Mouse (Mus musculus) adrenal gland, postnatal 4 days (tissue): Measurements from ENCODE around the gene Cyb5r1. TPM values are rescaled to one million over a fixed set of nuclear protein-coding genes. Genes with fewer than 3 reads are reported as not detected.
"Not testable (repeated sequence)": the region's sequence is repeated elsewhere in the genome, so short reads cannot be mapped to it uniquely, and the experiment has no call there.

ENCODE experiments used
- DNase-seq, 2 experiments: peaks; one replicate each; pipeline ENCODE4 v3.0.0; 2021 to 2022; ENCODE audit warnings: low spot score in 2 of 2, mixed read lengths in 2 of 2
- total RNA-seq, 2 experiments: library from RNA; stranded (reverse); gene quantifications; 2 replicates each; pipeline ENCODE4 v1.2.3; 2021

Gene Cyb5r1
- total RNA-seq, 2 experiments from 2014 or later, result 27.0 to 28.8 TPM

DNA sequence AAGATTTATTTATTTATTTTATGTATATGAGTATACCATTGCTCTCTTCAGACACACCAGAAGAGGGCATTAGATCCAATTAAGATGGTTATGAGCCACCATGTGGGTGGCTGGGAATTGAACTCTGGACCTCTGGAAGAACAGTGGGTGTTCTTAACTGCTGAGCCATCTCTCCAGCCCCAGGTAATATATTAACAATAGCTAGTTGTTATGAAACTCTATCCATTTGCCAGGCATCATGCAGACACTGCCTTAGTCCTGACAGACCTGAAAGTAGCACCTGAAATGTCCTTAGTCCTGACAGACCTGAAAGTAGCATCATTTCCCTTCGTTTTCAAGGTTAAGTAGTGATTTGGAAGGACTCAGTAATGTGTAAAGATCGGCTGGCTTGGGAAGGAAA lies 8.7 kb downstream of the Cyb5r1 start:
- no peak for DNase-seq

DNA sequence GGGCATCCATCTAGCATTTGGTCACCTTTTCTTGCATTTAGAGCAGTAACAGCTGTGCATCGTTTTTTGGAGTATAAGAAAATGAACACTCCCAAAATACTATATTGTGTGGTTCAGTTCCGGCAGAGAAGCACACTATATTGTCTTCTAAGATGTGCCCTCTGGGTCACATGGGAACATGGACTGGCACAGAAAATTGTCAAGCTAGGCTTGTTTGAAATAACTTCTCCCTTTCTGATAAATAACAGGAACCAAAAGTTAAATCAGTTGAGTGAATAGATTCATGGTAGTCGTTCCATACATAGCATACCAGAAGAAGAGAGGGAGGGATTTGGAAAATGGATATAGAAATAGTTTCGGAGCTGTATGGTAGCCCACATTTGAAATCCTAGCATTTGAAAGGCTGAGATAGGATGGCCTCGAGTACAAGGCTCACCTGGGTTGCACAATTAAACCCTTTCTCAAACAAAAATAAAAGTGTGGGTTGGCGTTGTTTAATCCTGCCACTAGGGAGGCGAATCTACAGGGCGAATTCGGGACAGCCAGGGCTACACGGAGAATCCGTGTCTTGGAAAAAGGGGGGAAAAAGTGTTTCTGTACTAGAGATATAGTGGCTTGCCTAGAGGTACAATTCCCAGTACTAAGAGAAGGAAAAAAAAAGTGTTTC lies 9.3 kb downstream of the Cyb5r1 start:
- no peak for DNase-seq

DNA sequence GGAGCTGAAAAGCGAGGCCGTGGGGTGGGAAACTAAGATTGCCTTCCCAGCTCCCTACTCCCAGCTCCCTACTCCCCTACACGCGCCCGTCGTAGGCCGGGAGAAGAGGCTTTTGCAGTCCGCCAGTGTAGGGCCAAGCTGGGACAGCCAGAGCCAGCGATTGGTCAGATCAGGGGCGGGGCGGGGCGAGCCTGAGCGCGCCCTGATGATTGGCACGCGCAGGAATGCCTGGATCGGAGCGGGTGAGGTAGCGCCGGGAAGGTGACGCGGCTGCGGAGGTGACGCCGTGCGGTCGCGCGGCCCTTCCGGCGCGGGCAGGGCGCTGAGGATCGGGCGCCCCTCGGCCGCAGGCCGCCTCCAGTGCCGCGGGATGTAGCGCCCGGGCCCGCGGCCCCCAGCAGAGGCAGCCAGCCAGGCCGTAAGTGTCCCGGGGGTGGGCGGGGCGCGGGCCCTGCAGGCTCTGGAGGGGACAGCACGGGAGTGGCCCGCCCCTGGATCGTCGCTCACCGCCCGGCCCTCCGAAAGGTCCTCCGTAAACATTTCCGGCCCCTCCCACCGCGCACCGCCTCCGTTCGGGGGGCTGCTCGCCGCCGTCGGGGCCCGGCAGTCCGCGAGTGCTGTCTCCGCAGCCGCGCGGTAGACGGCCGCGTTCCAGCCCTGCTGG lies 9.9 kb downstream of the Cyb5r1 start, which contains the start of gene Adipor1:
Gene Adipor1, plus strand, starts transcription at position 211 of the 664 bp plus-strand sequence.
- peak; percentile 87 to 94 for DNase-seq

DNA sequence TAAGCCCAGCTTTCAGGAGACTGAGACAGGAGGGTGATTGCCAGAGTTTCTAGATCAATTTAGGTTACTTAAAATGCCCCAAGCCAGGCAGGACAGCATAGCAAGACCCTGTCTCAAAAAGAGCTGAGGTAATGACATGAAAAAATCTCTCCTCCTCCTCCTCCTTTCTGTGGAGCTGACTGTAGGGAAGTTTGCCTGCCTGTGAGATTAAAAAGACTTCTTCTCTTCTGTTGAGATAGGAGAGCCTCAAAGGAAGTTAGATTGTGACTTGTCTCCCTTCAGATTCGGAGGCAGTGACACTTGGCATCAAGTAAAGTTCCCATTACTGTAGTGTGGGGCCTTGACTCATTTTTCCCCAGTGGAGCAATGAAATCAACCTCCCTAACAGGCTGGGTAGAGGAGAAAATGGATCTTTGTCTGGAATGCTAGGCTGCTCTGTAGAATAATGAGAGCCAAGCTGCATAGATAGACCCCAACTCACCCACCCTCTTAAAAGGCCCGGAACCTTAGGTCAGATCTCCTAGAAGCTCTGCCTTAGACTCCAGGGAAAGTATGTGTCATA lies 13.1 kb downstream of the Cyb5r1 start:
- no peak for DNase-seq

DNA sequence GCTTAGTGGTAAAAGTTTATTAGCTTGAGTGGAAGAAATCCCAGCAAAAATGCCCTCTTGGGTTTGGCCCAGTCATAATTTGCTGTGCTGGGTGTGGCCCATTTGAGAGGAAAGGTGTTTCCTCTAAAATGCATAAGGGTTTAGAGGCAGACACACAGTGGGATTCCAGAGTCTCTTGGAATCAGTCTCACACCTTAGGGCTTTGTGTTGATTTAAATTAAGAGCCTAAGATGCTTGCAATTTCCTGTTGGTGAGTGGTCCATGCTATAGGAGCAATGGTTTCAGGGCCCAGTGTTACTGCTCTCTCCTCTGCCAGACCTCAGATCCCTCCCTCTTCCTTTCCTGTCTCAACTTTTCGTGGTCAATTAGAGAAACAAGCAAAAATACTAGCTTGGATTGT lies 13.8 kb downstream of the Cyb5r1 start:
- no peak for DNase-seq

DNA sequence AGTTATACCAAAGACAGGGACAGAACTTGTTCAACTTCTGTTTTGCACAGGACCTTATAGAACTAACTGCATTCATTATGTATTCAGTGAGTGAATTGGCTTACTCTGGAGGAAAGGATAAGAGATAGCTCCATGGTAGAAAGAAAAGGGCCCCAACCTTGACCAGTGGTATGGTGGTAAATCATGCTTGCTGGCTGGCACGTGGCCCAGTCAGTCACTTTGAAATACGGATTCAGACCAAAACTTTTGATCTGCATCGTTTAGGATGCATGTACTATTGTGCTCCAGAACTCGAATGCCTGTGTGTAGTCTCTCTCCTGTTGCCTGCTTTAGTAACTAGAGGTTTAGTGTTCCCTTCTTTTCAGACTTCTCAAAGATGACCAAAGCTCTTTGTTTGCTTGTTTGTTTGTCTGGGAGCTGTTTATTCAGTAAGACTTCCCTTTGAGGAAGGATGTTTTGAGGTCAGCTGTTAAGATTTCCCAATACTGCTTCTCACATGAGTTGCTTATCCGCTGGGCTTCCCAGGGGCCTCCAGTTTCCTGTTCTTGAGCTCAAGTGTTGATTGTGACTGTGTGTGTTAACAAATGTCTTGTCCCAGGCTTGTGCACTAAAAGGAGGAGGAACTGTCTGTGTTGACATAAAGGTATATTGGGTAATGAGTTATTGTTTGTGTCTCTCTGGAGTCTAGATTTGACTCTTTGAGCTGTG lies 14.5 kb downstream of the Cyb5r1 start:
- peak; percentile 42 to 51 for DNase-seq

DNA sequence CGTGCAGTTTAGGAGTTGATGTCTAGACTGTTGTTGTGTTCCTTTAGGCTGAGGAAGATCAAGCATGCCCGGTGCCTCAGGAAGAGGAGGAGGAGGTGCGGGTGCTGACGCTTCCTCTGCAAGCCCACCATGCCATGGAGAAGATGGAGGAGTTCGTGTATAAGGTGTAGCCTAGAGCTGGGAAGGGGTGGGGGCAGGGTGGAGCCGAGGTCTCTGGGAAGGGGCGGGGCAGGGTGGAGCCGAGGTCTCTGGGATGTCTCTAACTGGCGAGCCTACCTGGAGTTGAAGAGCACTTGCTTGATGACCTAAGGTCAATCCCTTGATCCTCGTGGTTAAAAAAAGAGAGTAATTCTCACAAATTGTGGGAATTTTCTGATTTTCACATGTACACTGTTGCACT lies 18.6 kb downstream of the Cyb5r1 start:
- DNase-seq, result no peak

DNA sequence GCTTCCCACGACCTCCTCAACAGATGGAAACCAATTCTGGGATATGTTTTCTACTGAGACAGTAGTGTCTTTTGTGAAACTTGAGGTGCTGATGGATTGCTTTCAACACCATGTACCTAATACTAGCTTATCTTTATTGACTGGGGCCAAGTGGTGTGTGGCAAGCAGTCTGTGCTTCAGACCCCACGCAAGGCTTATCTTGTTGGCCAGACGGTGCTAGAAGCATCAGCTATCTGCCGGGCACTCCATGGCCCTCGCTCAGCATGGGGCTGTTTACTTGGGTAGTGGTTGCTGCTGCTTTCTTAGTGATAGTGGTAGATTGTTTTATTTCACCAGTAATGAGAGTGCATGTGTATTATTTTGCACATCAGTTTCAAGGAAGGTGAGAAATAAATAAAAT lies 20.9 kb downstream of the Cyb5r1 start:
- no peak for DNase-seq

DNA sequence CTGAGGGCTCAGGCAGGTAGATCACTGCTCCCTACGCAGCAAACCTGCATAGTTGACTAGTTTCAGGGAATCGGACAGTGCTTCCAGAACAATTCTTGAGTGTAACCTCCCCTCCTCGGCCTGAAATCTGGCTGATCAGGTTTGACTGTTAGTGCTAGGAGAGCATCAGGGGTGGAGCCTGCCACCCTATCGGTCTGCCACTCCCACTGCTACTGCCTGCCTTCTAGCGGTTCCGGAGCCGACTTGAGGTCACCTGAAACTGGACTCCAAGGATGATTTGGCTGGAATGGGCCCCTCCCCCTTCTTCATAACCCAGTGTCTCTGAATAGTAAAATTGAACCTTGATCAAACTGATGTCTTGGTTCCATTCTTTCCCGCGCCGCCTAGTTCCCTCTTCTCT lies 27.6 kb downstream of the Cyb5r1 start:
- no peak for DNase-seq

DNA sequence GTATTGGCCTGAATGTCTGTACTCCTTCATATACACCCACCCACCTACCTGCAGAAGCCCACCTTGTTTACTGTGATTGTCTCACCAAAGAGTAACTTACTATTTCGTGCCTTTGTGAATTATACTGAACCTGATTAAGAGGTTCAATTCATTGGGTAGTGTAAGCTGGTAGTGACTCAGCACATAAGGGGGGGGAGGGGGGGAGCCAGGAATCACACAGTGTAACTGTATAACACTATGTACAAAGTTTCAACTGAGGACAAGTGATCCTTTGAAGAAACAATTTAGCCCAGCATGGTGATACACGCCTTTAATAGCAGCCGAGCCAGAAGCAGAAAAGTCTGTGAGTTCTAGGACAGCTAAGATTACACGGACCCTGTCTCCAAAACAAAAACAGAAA lies 28.1 kb downstream of the Cyb5r1 start:
- no peak for DNase-seq

DNA sequence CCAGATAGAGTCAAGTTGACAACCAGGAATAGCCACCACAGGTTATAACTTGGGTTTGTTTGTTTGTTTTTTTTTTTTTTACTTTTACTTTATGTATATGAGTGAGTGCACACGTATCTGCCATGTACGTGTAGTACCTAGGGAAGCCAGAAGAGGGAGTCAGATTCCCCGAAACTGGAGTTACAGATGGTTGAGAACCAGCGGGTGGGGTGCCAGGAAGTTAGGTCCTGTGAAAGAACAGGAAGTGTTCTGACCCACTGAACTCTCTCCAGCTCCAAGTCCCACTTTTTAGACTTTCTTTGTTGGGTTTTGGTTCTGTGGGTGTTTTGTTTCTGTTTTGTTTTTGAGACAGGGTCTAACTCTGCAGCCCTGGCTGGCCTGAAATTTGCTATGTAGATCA lies 30.1 kb downstream of the Cyb5r1 start:
- no peak for DNase-seq

DNA sequence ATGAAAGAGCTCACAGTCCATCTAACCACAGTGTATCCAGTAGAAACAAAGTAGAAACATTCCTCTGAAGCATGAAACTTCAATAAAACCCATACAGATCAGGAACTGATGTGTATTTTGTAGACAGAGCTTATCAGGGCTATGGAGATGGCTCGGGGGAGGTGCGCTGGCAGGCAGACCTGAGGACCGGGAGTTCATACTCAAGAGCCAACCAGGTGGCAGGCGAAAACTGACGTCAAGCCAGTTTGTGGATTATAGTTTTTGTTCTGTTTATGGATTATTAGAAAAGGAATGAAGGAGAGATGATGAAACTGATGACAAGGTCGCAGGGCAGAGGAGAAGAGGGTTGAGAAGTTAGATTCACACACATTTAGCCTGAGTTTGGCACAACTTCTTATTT lies 35.1 kb downstream of the Cyb5r1 start:
- DNase-seq, result no peak

DNA sequence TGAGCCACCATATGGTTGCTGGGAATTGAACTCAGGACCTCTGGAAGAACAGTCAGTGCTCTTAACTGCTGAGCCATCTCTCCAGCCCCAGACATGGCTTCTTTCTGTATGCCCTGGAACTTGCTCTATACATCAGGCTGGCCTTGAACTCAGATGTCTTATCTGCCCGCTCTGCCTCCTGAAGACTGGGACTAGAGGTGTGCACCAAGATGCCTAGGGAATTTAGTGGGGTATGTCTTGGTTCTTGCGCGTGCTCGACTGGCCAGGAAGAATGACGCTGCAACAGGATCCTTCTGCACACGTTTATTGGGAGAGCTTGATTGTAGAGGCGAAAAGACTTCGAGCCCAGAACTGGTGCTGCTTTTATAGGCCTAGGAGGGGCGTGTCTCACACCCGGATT lies 36.4 kb downstream of the Cyb5r1 start:
- not testable (repeated sequence) for DNase-seq

DNA sequence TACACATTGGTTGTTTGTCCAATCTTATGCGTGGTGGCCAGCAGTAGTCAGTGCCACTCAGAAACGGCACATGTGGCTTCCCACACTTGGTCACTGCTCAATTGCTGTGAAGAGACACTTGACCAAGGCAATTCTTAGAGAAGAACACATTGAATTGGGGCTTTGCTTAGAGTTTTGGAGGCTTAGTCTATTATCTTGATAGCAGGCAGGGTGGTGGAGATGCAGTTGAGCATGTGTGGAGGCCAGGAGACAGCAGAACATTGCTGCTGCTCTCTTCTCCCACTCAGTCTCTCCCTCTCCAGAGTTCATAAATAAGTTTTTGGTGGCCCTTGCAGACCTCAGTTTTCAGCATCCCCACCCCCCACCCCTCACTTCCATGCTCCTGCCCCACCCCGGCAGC lies 37.0 kb downstream of the Cyb5r1 start:
- DNase-seq, result no peak

DNA sequence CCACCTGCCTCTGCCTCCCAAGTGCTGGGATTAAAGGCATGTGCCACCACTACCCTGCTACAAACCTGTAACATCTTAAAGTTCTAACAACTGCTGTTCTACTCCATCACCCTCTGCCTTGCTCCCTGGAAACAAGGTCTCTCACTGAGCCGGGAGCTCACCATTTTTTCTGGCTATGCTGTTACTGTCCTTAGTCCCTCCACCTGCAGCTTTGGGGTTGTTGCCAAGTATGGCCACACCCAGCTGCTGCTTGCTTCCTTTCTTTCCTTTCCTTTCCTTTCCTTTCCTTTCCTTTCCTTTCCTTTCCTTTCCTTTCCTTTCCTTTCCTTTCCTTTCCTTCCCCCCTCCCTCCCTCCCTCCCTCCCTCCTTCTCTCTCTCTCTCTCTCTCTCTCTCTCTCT lies 37.9 kb downstream of the Cyb5r1 start:
- DNase-seq, result not testable (repeated sequence)

DNA sequence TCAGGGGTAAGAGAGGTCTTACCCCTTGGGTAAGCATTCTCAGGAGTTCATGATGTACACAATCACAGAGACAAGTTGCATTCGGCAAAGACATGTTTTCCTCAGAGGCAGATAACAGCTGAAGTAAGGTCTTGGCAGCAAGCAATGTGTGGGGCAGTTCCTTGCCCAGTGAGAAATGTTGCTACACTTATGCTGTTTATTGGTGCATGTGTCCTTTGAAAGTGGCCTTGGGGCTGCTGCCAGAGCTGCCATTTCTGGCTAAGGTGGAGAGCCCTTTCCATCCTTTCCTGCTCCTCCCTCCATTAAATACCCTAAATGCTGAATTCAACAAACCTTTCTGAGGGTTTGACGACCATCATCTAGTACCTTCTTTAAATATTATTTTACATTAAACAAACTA lies 40.1 kb downstream of the Cyb5r1 start:
- DNase-seq, result no peak

DNA sequence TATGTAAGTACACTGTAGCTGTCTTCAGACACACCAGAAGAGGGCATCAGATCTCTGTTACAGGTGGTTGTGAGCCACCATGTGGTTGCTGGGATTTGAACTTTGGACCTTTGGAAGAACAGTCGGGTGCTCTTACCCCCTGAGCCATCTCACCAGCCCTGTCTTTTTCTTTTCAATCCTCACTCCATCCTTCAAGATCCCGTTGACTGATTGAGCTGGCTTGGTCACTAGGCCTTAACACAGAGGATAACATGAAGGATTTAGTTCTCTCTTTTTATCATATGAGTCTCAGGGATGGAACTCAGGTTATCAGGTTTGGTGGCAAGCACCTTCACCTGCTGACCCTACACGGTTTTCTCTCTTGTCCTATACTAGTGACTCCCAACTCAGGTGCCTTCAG lies 43.2 kb downstream of the Cyb5r1 start:
- not testable (repeated sequence) for DNase-seq

DNA sequence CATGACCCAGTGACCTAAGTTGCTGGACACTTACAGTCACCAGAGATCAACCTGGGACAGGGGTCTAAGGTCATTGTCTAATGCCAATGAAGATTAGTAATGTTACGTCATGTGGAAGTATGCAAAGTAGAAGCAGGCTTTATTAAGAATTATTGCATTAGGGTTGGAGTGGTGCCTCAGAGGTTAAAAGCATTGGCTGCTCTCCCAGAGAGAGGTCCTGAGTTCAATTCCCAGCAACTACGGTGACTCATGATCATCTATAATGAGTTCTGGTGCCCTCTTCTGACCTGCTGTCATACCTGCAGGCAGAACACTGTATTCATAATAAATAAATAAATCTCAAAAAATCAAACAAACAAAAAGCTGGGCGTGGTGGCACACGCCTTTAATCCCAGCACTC lies 44.8 kb downstream of the Cyb5r1 start:
- DNase-seq, result no peak

DNA sequence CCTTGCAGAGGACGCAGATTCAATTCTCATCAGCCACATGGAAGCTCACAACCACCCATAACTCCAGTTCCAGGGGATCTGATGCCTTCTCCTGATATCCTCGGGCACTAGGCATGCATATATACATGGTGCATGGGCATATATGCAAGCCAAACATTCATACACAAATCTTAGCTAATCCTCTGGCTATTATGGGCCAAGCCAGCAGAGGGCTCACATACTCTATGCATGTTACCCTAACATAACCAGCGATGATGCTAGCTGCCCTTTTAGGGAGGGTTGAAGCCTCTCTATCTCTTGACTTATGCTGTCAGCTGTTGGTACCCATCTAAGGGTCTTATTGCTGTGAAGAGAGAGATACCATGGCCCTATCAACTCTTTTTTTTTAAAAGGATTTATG lies 45.6 kb downstream of the Cyb5r1 start:
- DNase-seq, result peak in 1 of 2 experiments; percentile 16

DNA sequence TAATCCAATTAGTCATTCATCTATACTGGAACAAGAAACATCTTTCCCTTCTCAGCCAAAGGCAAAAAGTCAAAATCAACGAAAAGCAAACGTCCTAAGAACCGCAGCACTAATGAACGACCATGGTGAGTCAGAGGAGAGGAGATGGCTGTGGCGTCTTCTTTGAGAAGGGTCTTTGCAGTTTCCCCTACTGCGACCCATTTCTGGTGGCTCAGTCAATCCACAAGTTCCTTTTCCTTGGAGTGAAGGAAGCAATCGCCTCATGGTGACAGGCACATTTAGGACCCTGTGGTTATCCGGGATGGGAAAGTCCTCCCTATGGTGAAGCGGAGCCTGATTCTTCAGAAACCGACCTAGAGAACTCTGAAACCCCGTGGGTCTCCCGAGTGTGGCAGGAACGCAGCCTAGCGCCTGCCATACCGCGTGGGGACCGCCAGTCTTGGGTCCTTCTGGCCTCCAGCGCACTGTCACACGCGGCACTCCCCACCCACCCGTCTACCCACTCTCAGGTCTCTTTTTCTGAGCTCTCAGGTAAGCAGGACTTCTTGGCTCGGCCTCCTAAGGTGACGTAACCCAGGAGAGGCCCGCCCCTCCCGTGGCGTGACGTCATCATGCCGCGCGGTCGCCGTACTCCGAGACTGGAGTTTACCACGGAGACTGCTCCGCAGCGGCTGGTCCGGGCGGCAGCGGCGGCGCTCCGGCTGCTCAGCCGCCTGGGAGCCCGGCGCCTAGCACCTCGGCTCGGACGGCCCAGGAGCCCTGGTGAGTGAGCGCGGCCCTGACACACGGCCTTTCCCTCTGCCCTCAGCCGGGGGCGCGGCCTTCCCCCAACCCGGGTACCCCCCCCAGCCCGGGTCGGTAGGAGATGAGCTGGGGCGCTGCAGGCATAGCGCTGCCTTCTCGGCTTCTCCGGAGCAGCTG lies 49.8 kb downstream of the Cyb5r1 start, which contains the start of gene Klhl12:
Gene Klhl12, plus strand, starts transcription at position 628 of the 921 bp plus-strand sequence.
- DNase-seq, result peak; percentile 92 to 93

DNA sequence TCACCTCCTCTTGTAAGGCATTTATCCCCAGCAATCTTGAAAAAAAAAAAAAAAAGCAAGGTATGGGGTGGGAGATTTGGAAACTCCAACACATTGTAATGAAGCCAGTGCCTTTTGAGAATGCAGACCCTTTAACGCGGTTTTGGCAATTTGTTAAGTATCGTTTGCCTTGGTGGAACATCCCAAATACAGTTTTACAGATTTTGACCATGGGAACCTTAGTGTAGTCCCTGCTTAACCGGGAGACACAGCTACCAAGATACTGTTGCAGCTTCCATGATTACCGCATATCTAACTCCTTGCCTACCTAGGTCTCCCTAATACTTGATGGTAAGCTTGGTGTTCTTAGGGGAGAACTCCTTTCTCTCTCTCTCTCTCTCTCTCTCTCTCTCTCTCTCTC lies 50.7 kb downstream of the Cyb5r1 start:
- DNase-seq, result no peak
